Mouse (Mus musculus): ENCODE data around the gene Hmgb4. TPM values are rescaled to one million over a fixed set of nuclear protein-coding genes. Genes with fewer than 3 reads are reported as not detected.

Gene Hmgb4
- not detected in 2 replicates for polyA plus RNA-seq (2012; rRNA removed)

DNA sequence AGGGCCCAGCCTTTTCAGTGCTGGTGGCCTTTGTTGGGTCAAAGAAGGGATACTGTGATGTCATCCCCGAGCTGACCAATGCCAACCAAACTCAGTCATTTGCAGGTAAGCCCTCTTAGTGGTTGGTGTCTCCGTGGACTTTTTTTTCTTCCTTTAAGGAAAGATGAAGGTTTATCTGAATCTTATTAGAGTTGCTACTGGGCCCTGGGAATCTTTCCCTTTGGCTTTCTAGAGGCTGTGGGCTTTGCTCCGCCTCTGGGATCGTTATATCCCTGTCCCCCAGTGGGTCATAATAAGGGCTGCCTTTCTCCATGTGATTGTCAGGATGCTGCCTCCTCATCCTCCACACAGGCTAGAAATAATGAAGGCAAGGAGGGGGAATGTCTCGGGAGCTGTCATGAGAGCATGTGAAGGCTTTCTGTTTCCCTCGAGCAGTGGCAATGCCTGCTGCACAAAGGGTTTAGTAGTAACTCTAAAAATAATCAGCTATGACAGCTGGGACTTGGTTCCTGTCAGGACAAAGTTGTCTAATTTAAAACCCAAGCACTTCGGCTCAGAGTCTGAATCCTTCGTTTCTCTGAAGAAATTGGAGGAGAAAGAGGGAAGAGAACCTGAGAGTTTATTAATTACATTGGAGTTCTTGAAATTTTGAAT is at the start of gene Hmgb4:
TSS of gene Hmgb4 (minus strand) at position 51 of the 654 bp plus-strand sequence.
- peak; percentile 18 to 70 for DNase-seq (ENCODE audit: extremely low spot score in 1 of 2, low spot score in 1 of 2)

DNA sequence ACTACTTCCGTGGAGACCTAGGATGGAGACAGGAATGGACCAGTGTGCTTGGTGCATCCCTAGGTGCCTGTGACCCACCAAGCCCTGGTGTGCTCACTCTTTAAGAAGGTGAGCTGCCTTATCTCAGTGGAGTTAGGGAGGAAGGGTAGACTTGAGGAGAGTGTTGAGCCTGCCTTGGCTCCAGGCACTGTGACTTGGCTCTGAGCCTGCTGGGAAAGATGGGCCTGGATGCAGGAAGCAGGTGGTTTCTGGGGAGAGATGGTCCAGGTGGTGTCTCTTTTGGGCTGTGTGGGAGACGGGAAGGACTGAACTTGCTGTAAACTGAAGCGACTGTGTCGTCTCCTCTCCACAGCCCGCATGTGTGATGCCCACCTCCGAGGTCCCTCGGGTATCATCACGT is 45.3 kb upstream of the Hmgb4 start:
- no peak for DNase-seq (ENCODE audit: extremely low spot score in 1 of 2, low spot score in 1 of 2)

DNA sequence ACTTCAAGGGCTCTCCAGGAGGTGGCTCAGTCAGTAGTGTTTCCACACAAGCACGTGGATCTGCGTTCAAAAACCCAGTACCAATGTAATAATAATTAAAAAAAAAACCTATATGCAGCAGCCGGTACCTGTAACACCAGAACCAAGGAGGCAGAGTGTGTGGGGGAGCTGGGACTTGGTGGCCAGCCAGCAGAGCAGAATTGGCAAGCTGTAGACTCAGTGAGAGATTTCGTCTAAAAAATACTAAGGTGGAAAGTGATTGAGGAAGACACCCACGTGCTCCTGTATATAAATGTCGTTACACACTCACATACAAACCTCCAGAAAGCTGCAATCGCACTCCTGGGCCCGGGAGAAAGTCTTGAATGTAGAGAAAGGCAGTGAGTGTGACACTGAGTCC is 43.3 kb upstream of the Hmgb4 start:
- peak; percentile 63 to 80 for DNase-seq (ENCODE audit: extremely low spot score in 1 of 2, low spot score in 1 of 2)

DNA sequence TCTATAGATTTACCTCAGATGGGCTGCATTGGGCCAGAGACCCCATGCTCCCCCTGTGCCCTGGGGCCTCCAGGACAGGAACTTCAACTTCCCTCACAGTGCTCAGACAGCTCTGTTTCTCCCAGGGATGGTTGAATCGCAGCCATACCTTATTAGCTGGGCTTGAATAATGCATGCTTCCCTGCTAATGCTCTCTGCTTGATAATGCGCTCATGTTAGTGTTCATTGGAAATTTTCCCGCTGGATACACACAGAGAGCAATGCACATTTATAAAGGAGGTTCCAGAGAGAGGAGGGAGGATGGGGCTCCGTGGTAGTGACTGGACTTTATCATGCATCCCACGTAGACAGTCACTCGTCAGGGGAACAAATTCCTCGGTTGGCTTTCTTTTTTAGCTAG is 27.3 kb upstream of the Hmgb4 start:
- DNase-seq (ENCODE audit: extremely low spot score in 1 of 2, low spot score in 1 of 2), result no peak

GRCm38 (mm10) chr4:128285009-128285408 is 24.3 kb upstream of the Hmgb4 start:
- DNase-seq (ENCODE audit: extremely low spot score in 1 of 2, low spot score in 1 of 2), result peak in 1 of 2 experiments; percentile 35

GRCm38 (mm10) chr4:128275586-128275985 is 14.8 kb upstream of the Hmgb4 start:
- peak in 1 of 2 experiments; percentile 48 for DNase-seq (ENCODE audit: extremely low spot score in 1 of 2, low spot score in 1 of 2)

DNA sequence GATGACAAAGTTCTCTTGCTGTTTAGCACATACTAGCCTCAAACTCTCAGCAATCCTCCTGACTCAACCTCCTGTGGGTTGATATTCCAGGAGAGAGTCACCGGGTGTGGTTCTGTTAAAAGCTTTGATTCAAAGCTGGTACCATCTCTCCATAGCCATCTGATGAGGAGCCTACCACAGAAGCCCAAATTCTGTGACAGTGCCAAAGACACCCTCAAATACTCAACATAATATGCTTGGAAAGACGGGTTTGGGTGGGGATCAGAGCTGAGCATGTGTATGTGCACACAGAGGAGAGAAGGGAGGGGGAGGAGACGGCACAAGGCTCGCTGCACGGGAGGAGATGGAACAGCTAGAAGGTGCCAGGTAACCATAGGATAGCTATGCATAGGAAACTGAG is 14.4 kb upstream of the Hmgb4 start:
- DNase-seq (ENCODE audit: extremely low spot score in 1 of 2, low spot score in 1 of 2), result peak in 1 of 2 experiments; percentile 22

- DNase-seq (ENCODE audit: extremely low spot score in 1 of 2, low spot score in 1 of 2), result no peak
These were observed 12.4 kb upstream of the Hmgb4 start for GRCm38 (mm10) chr4:128273146-128273545.

DNA sequence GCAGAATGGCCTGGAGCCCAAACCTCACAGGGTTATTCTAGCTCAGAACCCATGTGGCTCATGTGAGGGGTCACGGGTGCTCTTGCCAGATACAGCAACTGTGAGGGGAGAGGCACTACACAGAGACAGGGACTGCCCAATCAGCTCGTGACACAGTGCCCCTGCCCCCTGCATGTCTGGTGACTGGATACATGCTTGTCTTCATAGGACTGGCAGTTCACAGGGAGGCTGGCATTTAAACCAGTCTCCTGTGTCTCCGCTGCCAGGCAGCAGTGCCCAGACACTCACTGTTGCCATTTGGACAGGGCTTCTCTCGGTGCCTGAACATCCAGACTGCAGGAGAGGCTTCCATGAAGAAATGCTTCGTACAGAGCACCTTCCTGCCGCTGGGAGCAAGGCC is 11.7 kb upstream of the Hmgb4 start:
- DNase-seq (ENCODE audit: extremely low spot score in 1 of 2, low spot score in 1 of 2), result no peak

GRCm38 (mm10) chr4:128270931-128271330 is 10.2 kb upstream of the Hmgb4 start:
- no peak for DNase-seq (ENCODE audit: extremely low spot score in 1 of 2, low spot score in 1 of 2)

DNA sequence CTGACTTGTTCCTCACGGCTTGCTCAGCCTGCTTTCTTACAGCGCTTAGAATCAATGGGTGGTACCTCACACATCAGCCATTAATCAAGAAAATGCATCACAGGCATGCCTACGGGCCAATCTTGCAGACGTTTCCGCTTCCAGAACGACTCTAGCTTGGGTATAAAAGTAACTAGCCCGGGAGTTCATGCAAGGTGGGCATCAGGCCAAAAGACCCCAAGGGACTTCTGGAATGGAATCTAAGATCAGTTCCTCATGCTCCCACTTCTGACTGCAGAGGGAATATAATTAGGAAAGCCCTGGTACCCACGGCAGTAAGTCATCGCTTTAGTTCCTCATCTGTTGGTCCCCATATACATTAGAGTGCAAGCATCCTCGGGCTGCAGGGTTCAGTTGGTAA is 9.4 kb upstream of the Hmgb4 start:
- DNase-seq (ENCODE audit: extremely low spot score in 1 of 2, low spot score in 1 of 2), result no peak

DNA sequence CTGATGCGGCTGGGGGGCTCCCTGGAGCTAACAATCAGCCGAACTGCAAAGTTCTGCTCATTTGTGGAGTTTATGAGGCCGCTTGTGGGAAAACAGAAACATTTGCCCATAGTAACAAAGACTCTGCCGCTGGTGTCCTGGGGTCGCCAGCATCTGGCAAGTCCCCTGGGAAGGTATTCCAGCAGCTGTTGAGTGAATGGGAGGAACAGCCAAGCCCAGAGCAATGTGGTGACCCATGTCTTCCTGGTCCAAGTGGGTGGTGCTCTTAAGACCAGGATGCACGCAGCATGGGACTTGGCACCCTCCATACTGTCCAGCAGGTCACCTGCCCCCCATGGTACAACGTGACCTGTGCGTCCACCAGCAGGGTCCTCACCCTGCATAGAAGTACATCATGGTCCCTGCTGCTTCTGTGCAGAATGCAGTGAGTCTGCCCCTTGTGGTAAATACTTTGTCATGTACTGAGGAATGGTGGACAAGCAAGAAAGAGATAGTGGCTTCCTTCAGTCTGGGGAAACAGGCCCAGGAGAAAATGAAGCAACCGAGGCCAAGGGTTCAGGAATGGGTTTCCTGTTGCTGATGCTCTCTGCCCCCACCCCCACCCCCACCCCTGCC is 8.6 kb upstream of the Hmgb4 start:
- no peak for DNase-seq (ENCODE audit: extremely low spot score in 1 of 2, low spot score in 1 of 2)

DNA sequence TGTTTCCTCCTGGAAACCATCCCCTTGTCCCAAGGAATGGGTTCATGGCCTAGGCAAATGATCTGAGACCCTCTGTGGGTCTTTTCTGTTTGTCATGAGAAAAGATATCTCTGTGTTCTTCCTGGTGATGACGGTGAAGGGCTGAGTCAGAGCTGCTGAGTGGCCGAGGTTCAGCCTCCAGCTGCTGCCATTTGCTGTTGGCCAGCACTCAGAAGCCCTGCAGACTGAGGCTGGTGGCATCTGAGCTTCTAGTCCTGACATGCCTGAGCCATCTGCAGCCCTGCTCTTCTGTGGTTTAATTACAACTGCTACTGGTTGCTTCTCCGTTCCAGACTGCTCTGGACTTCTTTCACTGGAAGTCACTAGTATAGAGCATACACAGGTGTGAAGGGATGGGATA is 4.6 kb upstream of the Hmgb4 start:
- DNase-seq (ENCODE audit: extremely low spot score in 1 of 2, low spot score in 1 of 2), result no peak

DNA sequence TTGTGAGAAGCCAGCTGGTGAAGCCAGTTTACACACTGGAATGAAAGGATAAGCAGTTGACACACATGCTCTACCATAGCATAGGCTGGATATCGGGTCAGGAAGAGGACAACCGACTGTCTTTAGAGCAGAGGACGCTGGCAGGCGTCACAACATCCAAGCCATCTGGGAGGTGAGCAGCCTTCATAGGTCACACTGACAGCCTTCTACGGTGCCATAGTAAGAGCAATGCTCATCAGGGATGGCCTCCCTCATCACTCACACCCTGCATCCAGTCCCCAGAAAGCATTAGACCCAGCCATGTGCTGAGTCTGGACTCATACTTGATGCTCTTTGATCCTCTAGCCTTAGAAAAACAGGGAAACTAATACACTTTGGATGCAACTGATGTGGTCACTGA is 3.7 kb upstream of the Hmgb4 start:
- DNase-seq (ENCODE audit: extremely low spot score in 1 of 2, low spot score in 1 of 2), result no peak

GRCm38 (mm10) chr4:128259211-128259610 is 1.5 kb downstream of the Hmgb4 start:
- peak in 1 of 2 experiments; percentile 50 for DNase-seq (ENCODE audit: extremely low spot score in 1 of 2, low spot score in 1 of 2)

DNA sequence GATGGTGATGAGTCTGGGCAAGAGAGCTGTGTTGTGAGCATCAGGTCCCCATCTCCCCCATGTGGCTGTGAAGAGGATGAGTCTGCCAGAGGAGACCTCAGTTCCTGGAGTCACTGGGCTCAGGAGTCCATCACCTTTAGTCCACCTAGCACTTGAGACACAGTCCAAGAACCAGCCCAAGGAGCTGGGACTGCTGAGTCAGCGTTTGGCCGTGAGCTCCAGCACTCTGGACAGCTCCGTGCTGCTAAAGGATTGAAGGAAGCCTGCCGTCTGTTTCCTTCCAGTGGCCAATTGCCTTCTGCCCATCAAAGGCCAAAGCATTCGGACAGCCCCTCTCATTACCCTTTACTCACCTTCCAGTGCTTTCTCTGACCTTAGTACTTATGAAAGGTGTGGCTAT is 12.1 kb downstream of the Hmgb4 start:
- no peak for DNase-seq (ENCODE audit: extremely low spot score in 1 of 2, low spot score in 1 of 2)

- DNase-seq (ENCODE audit: extremely low spot score in 1 of 2, low spot score in 1 of 2), result no peak
These were observed 15.6 kb downstream of the Hmgb4 start for GRCm38 (mm10) chr4:128245201-128245600.

GRCm38 (mm10) chr4:128241854-128242356 is 18.9 kb downstream of the Hmgb4 start:
- no peak for DNase-seq (ENCODE audit: extremely low spot score in 1 of 2, low spot score in 1 of 2)

- DNase-seq (ENCODE audit: extremely low spot score in 1 of 2, low spot score in 1 of 2), result peak in 1 of 2 experiments; percentile 39
These were observed 19.5 kb downstream of the Hmgb4 start for GRCm38 (mm10) chr4:128241075-128241853.

- DNase-seq (ENCODE audit: extremely low spot score in 1 of 2, low spot score in 1 of 2), result peak in 1 of 2 experiments; percentile 36
These were observed 21.6 kb downstream of the Hmgb4 start for GRCm38 (mm10) chr4:128239113-128239512.

DNA sequence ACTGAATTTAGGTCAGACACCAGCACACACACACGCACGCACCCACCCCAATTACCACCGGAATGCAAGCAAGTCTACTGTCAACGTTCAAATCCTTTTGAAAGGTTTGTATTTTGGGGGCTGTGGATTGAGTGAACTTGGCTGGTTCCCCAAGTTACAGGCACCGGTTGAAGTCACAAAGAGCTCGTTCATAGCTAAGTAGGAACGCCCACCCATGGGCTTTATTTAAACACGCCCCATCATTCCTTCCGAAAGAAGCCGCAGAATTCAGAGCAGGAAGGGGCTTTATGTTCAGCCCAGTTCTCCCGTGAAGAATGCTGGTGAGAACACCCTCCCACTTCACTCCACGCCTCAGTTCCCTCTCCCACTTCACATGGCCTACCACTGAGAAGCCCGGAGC is 27.3 kb downstream of the Hmgb4 start:
- peak in 1 of 2 experiments; percentile 55 for DNase-seq (ENCODE audit: extremely low spot score in 1 of 2, low spot score in 1 of 2)
